Mouse (Mus musculus) left cerebral cortex, postnatal 14 days (tissue): ENCODE results near the gene Thtpa. TPM values are rescaled to one million over a fixed set of nuclear protein-coding genes. Genes with fewer than 3 reads are reported as not detected.

Source experiments
- DNase-seq, 2 experiments: peaks; one replicate each; pipeline ENCODE4 v3.0.0; 2021 to 2022; ENCODE audit warnings: low spot score in 2 of 2, mixed read lengths in 1 of 2
- intact Hi-C: fragments of 180-260 bp; cut with DNase I; formaldehyde crosslinking; loops from one replicate; pipeline ENCODE4 v1.15.1; 2025
- total RNA-seq, 2 experiments: library from RNA; stranded (reverse); gene quantifications; 2 replicates each; pipeline ENCODE4 v1.2.3; 2021

Thtpa gene
- total RNA-seq, 2 experiments from 2014 or later: 26.7 to 28.1 TPM

- DNase-seq: no peak
- intact Hi-C loops: no loop called here
Measured at GRCm38 (mm10) chr14:55118852-55119251, 24.3 kb downstream of the Thtpa start.

- no peak for DNase-seq
- intact Hi-C loops: loop anchor here (5.0 kb wide), 1 partner anchor 43 kb away; no protein-coding TSS in a partner anchor
Measured at GRCm38 (mm10) chr14:55119421-55120134, 25.0 kb downstream of the Thtpa start.

GRCm38 (mm10) chr14:55121947-55122346 lies 27.4 kb downstream of the Thtpa start:
- DNase-seq: peak in 1 of 2 experiments; percentile 66
- intact Hi-C loops: loop anchor here (5.0 kb wide), 1 partner anchor 40 kb away; no protein-coding TSS in a partner anchor

- DNase-seq: no peak
- intact Hi-C loops: loop anchor here (5.0 kb wide), 1 partner anchor 40 kb away; no protein-coding TSS in a partner anchor
Measured at GRCm38 (mm10) chr14:55122359-55122758, 27.8 kb downstream of the Thtpa start.

GRCm38 (mm10) chr14:55125711-55126110 lies 31.1 kb downstream of the Thtpa start:
- intact Hi-C loops: no loop called here
- no peak for DNase-seq

- intact Hi-C loops: no loop called here
- peak in 1 of 2 experiments; percentile 75 for DNase-seq
Measured at GRCm38 (mm10) chr14:55126521-55126920, 31.9 kb downstream of the Thtpa start.

GRCm38 (mm10) chr14:55135676-55136075 lies 41.1 kb downstream of the Thtpa start:
- intact Hi-C loops: no loop called here
- DNase-seq: no peak

GRCm38 (mm10) chr14:55139313-55139712 lies 44.7 kb downstream of the Thtpa start:
- intact Hi-C loops: no loop called here
- DNase-seq: no peak

GRCm38 (mm10) chr14:55146324-55146723 lies 51.7 kb downstream of the Thtpa start:
- intact Hi-C loops: loop anchor here (5.0 to 10.0 kb wide), 3 partner anchors 71 to 398 kb away; partner anchors contain the start of gene Pck2
- DNase-seq: no peak

- intact Hi-C loops: loop anchor here (5.0 to 10.0 kb wide), 3 partner anchors 70 to 398 kb away; partner anchors contain the start of gene Pck2
- DNase-seq: no peak
Measured at GRCm38 (mm10) chr14:55146829-55147401, 52.3 kb downstream of the Thtpa start.

GRCm38 (mm10) chr14:55148363-55148915 lies 53.9 kb downstream of the Thtpa start:
- intact Hi-C loops: loop anchor here (5.0 to 10.0 kb wide), 3 partner anchors 69 to 396 kb away; partner anchors contain the start of gene Pck2
- peak; percentile 68 to 73 for DNase-seq

Other genes starting within 250 kb of the Thtpa start
- gene Homez, start 223.8 kb upstream of the Thtpa start, total RNA-seq: 10 to 100 TPM; 11.5 to 16.7 TPM
- gene Ppp1r3e, start 217.2 kb upstream of the Thtpa start, total RNA-seq: 10 to 100 TPM; 18.2 to 19.1 TPM
- 100 to 1,000 TPM; 104 to 105 TPM for gene Bcl2l2, start 211.4 kb upstream of the Thtpa start, total RNA-seq
- 1 to 10 TPM in 1 of 2 experiments, under 1 TPM in 1; 0.40 to 2.1 TPM for gene Gm20521, start 211.3 kb upstream of the Thtpa start, total RNA-seq
- gene Pabpn1, start 202.3 kb upstream of the Thtpa start, total RNA-seq: 100 to 1,000 TPM; 233 to 257 TPM
- gene Slc22a17, start 181.7 kb upstream of the Thtpa start, total RNA-seq: 100 to 1,000 TPM; 630 to 690 TPM
- 1 to 10 TPM; 5.8 to 8.1 TPM for gene Efs, start 168.7 kb upstream of the Thtpa start, total RNA-seq
- not detected for gene Il25, start 162.1 kb upstream of the Thtpa start, total RNA-seq
- gene Cmtm5, start 158.5 kb upstream of the Thtpa start, total RNA-seq: 10 to 100 TPM; 38.2 to 40.8 TPM
- gene Myh6, start 127.9 kb upstream of the Thtpa start, total RNA-seq: 1 to 10 TPM; 2.7 to 3.7 TPM
- gene Gm17428, start 117.9 kb upstream of the Thtpa start, total RNA-seq: not detected
- gene Myh7, start 100.2 kb upstream of the Thtpa start, total RNA-seq: 1 to 10 TPM; 5.6 to 7.8 TPM
- gene Ngdn, start 79.3 kb upstream of the Thtpa start, total RNA-seq: 10 to 100 TPM; 20.2 to 21.6 TPM
- gene Zfhx2, start 2.5 kb upstream of the Thtpa start, total RNA-seq: 10 to 100 TPM; 37.2 to 37.9 TPM
- gene Ap1g2, start 11.8 kb downstream of the Thtpa start, total RNA-seq: 10 to 100 TPM; 10.4 to 12.3 TPM
- 100 to 1,000 TPM; 366 to 372 TPM for gene Jph4, start 22.2 kb downstream of the Thtpa start, total RNA-seq
- not detected for gene Dhrs2, start 127.2 kb downstream of the Thtpa start, total RNA-seq